Mouse (Mus musculus): ENCODE results near the gene Gns.

DNA sequence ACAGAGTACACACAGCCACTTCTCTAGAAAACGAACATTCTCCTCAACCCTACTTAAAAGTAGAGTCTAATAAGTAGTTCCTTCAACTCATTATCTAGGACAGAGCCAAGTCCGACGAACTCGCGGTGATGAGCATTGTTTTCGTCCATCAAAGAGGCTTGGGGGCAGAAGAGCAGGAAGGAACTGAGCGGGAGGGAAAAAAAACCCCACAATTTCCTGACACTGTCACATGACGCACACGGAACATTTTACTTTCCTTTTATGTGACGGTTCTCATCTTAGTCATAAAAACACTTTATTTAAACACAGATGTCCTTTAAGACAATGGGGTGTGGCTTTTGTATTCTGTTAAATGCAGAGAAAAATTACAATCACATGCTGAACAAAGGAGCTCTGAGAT, 48.5 kb upstream of the Gns start:
- no peak for TF ChIP-seq CTCF (IDR thresholded peaks at IDR 0.05; ENCODE audit: borderline replicate concordance, extremely low read depth, insufficient read depth, insufficient read length)
- no peak for TF ChIP-seq POLR2A (IDR thresholded peaks at IDR 0.05; ENCODE audit: borderline replicate concordance, extremely low read depth, insufficient read depth, insufficient read length, poor library complexity, severe bottlenecking)

Data from brain, embryonic 14.5 days (tissue).